Mouse (Mus musculus) bone marrow macrophage, adult 2 months (primary cell): Measurements from ENCODE around the gene 4933406M09Rik. TPM values are rescaled to one million over a fixed set of nuclear protein-coding genes. Genes with fewer than 3 reads are reported as not detected.

Experiments
- H3K27ac ChIP-seq: 2 replicates; pipeline ENCODE4 v1.5.1; 2012; ENCODE audit warnings: low read depth, low read length; ENCODE audit not compliant: insufficient read depth
- H3K4me1 ChIP-seq: 2 replicates; pipeline ENCODE4 v1.6.1; 2012; ENCODE audit warnings: low read length; ENCODE audit not compliant: control insufficient read depth, insufficient read depth
- H3K4me3 ChIP-seq: 2 replicates; pipeline ENCODE4 v1.5.1; 2012; ENCODE audit warnings: mild to moderate bottlenecking, low read length, moderate library complexity; ENCODE audit not compliant: insufficient read depth
- CTCF ChIP-seq: IDR thresholded peaks from 2 replicates; pipeline ENCODE4 v1.5.1; 2012; ENCODE audit warnings: low read depth, mild to moderate bottlenecking, low read length, moderate library complexity
- POLR2A ChIP-seq: IDR thresholded peaks from 2 replicates; pipeline ENCODE4 v1.6.1; 2012; ENCODE audit warnings: mild to moderate bottlenecking, low read depth, low read length, borderline replicate concordance
- polyA plus RNA-seq: library from polyadenylated mRNA; stranded (reverse); fragments of >200 nt; gene quantifications from 2 replicates; pipeline ENCODE4 v1.2.4, GENCODE M21; 2012; ENCODE audit not compliant: missing spikeins, insufficient read depth, insufficient read length

4933406M09Rik gene
- polyA plus RNA-seq, 1 experiment, result not detected

- Histone ChIP-seq H3K4me3 (no peak overlapping the region), H3K27ac (no peak overlapping the region), H3K4me1 (no peaks in the 10 kb centered on the region)
- TF ChIP-seq POLR2A, result no peak
- no peak for TF ChIP-seq CTCF
These were observed 16.9 kb upstream of the 4933406M09Rik start for GRCm38 (mm10) chr1:134368777-134369337.

GRCm38 (mm10) chr1:134374124-134374523 is 11.6 kb upstream of the 4933406M09Rik start:
- TF ChIP-seq POLR2A, result no peak
- TF ChIP-seq CTCF, result no peak
- H3K4me3 ChIP-seq, result no peak overlapping the region
- no peaks in the 10 kb centered on the region for H3K4me1 ChIP-seq
- H3K27ac ChIP-seq, result no peak overlapping the region

GRCm38 (mm10) chr1:134381051-134381450 is 4.7 kb upstream of the 4933406M09Rik start:
- no peak for TF ChIP-seq POLR2A
- no peak for TF ChIP-seq CTCF
- Histone ChIP-seq H3K4me3 (no peak overlapping the region), H3K4me1 (peaks cover 8% of the 10 kb centered on the region), H3K27ac (no peak overlapping the region)

GRCm38 (mm10) chr1:134381795-134382625 is 3.7 kb upstream of the 4933406M09Rik start:
- Histone ChIP-seq H3K4me3 (no peak overlapping the region), H3K4me1 (peaks cover 8% of the 10 kb centered on the region), H3K27ac (no peak overlapping the region)
- no peak for TF ChIP-seq POLR2A

- TF ChIP-seq CTCF (no peak), POLR2A (no peak)
- Histone ChIP-seq H3K4me3 (no peak overlapping the region), H3K4me1 (peaks cover 8% of the 10 kb centered on the region), H3K27ac (no peak overlapping the region)
These were observed 1.2 kb upstream of the 4933406M09Rik start for GRCm38 (mm10) chr1:134384581-134384980.

- TF ChIP-seq CTCF (no peak), POLR2A (no peak)
- H3K27ac ChIP-seq, result no peak overlapping the region
- H3K4me1 ChIP-seq, result peaks cover 8% of the 10 kb centered on the region
- no peak overlapping the region for H3K4me3 ChIP-seq
These were observed 564 bp upstream of the 4933406M09Rik start for GRCm38 (mm10) chr1:134385176-134385575.

GRCm38 (mm10) chr1:134393827-134394226 is 8.1 kb downstream of the 4933406M09Rik start:
- no peak overlapping the region for H3K27ac ChIP-seq
- TF ChIP-seq CTCF (no peak), POLR2A (no peak)
- H3K4me1 ChIP-seq, result no peaks in the 10 kb centered on the region
- H3K4me3 ChIP-seq, result no peak overlapping the region

- Histone ChIP-seq H3K4me3 (no peak overlapping the region), H3K27ac (no peak overlapping the region), H3K4me1 (peaks cover 4% of the 10 kb centered on the region; the same call in 1 of the 2 replicates)
- no peak for TF ChIP-seq CTCF
These were observed 12.5 kb downstream of the 4933406M09Rik start for GRCm38 (mm10) chr1:134398210-134398609.

- no peak overlapping the region for H3K4me3 ChIP-seq
- H3K4me1 ChIP-seq, result peaks cover 4% of the 10 kb centered on the region; the same call in 1 of the 2 replicates
- H3K27ac ChIP-seq, result no peak overlapping the region
- TF ChIP-seq POLR2A (no peak), CTCF (no peak)
These were observed 14.0 kb downstream of the 4933406M09Rik start for GRCm38 (mm10) chr1:134399735-134400134.

GRCm38 (mm10) chr1:134405509-134406413 is 20.0 kb downstream of the 4933406M09Rik start, which contains the start of gene Cyb5r1:
Gene Cyb5r1, plus strand, starts transcription at chr1:134405559.
- TF ChIP-seq CTCF (no peak), POLR2A (no peak)
- Histone ChIP-seq H3K4me1 (peaks cover 15% of the 10 kb centered on the region), H3K4me3 (peak within 1 kb of the TSS; percentile 84), H3K27ac (peak within 1 kb of the TSS; percentile 95)
